Mouse (Mus musculus) G1E (cell line): ENCODE measurements around the gene Maml3.

Experiments used
- CTCF ChIP-seq: IDR thresholded peaks from 2 replicates; pipeline ENCODE4 v1.5.1; 2012; ENCODE audit warnings: low read depth, low read length, inconsistent platforms, mixed read lengths
- GATA1 ChIP-seq: IDR thresholded peaks from 2 replicates; pipeline ENCODE4 v1.6.1; 2012; ENCODE audit warnings: borderline replicate concordance, low read length, inconsistent platforms, mixed read lengths
- TAL1 ChIP-seq: conservative IDR thresholded peaks from 2 replicates; pipeline ENCODE4 v1.6.1; 2012; ENCODE audit warnings: low read depth, low read length, inconsistent platforms, mixed read lengths

GRCm38 (mm10) chr3:51700731-51701280, 404.1 kb downstream of the Maml3 start:
- TF ChIP-seq TAL1 (no peak), CTCF (no peak), GATA1 (no peak)
